Mouse (Mus musculus) ES-Bruce4 (cell line): ENCODE data around the gene Ccdc33. TPM values are rescaled to one million over a fixed set of nuclear protein-coding genes. Genes with fewer than 3 reads are reported as not detected.
A peak's percentile ranks its signal among the peaks of the same experiment; 100 is the strongest.

Experiments used
- H3K27ac ChIP-seq: 2 replicates; pipeline ENCODE4 v1.5.1; 2012; ENCODE audit warnings: low read length, inconsistent platforms; ENCODE audit not compliant: insufficient read depth
- H3K27me3 ChIP-seq: 2 replicates; pipeline ENCODE4 v1.6.1; 2012; ENCODE audit warnings: mild to moderate bottlenecking, low read length, inconsistent platforms; ENCODE audit not compliant: control insufficient read depth, poor library complexity, insufficient read depth, severe bottlenecking
- H3K36me3 ChIP-seq: 2 replicates; pipeline ENCODE4 v1.6.1; 2012; ENCODE audit warnings: inconsistent platforms, mild to moderate bottlenecking, low read length, moderate library complexity; ENCODE audit not compliant: control insufficient read depth, poor library complexity, insufficient read depth, severe bottlenecking
- H3K4me1 ChIP-seq: one replicate; pipeline ENCODE4 v1.8.1; 2011; ENCODE audit warnings: low read length; ENCODE audit not compliant: control insufficient read depth, insufficient read depth
- H3K4me3 ChIP-seq: 2 replicates; pipeline ENCODE4 v1.5.1; 2011; ENCODE audit warnings: low read depth, mild to moderate bottlenecking, low read length
- H3K9ac ChIP-seq: 2 replicates; pipeline ENCODE4 v1.6.1; 2012; ENCODE audit warnings: low read depth, mild to moderate bottlenecking, inconsistent platforms; ENCODE audit not compliant: poor library complexity, severe bottlenecking
- H3K9me3 ChIP-seq: replicated peaks from 2 replicates; pipeline ENCODE4 v1.6.1; 2012; ENCODE audit warnings: mild to moderate bottlenecking, low read length, inconsistent platforms; ENCODE audit not compliant: control insufficient read depth, poor library complexity, insufficient read depth, severe bottlenecking
- CTCF ChIP-seq: IDR thresholded peaks from one replicate; pipeline ENCODE4 v1.8.1; 2011; ENCODE audit warnings: low read depth, low read length
- EP300 ChIP-seq: IDR thresholded peaks from 2 replicates; pipeline ENCODE4 v1.6.1; 2011; ENCODE audit warnings: low read depth, low read length; ENCODE audit not compliant: insufficient read depth
- POLR2A ChIP-seq: IDR thresholded peaks from one replicate; pipeline ENCODE4 v1.8.1; 2011; ENCODE audit warnings: low read length; ENCODE audit not compliant: insufficient read depth
- polyA plus RNA-seq: library from polyadenylated mRNA; stranded (reverse); fragments of >200 nt; gene quantifications from 2 replicates; pipeline ENCODE4 v1.2.4, GENCODE M21; 2011; ENCODE audit warnings: low read depth; ENCODE audit not compliant: missing spikeins, insufficient read depth, insufficient read length

Gene Ccdc33
- polyA plus RNA-seq, 1 experiment, result not detected

DNA sequence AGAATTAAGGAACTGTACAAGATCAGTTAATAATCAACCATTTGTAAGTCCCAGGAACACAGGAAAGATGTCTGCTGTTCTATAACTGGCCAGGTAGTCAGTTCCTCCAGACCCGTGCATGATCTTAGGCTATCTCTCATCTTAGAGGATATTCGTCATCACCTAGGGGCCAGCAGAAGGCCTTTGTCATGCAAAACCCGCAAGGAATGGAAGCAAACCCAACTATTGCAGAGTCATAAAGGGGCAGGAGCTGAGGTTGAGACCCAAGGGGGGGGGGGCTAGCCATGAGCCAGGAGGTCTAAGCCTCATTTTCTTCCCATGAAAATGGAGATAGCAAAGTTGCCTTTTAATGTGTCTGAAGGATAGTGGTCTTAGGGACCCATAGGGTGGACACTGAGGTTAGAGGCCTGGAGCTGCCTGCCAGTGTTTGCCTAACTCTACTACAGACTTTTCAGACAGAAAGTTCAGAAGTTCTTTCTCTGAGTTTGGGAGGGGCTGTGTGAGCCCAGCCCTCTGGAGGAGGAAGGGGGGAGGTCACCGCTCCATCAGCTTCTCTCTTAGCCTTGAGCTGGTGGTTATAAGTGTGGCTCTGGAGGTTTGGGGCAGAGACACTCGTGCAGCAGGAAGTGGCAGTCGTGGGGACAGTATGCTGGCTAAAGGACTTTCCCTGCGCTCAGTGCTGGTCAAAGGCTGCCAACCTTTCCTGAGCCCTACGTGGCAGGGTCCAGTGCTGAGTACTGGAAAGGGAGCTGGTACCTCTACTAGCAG lies 104.0 kb downstream of the Ccdc33 start:
- no peak overlapping the region for H3K4me3 ChIP-seq
- H3K27ac ChIP-seq, result no peak overlapping the region
- no peak overlapping the region for H3K9ac ChIP-seq
- H3K4me1 ChIP-seq, result peaks cover 9% of the 10 kb centered on the region
- no peaks in the 10 kb centered on the region for H3K27me3 ChIP-seq
- H3K36me3 ChIP-seq, result no peaks in the 10 kb centered on the region
- no peaks in the 10 kb centered on the region for H3K9me3 ChIP-seq
- no peak for TF ChIP-seq EP300
- no peak for TF ChIP-seq POLR2A
- TF ChIP-seq CTCF, result no peak

DNA sequence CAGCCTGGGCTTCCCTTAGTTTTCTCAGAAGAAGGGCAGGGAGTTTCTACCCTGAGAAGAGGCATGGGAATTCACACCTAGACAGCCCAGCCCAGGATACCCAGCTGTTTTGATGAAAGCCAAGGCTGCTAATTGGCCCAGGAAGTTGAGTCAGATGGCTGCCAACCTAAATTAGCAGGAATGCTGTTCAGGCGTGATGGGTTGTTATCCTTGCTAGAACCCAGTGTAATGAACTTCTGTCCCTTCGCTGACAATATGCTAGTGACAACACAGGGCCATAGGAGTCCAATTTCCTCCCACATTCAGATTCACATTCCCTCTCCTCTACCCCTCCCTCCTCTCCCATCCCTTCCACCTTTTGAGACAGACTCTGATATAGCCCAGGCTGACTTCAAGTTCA lies 105.7 kb downstream of the Ccdc33 start:
- no peak overlapping the region for H3K27ac ChIP-seq
- no peak overlapping the region for H3K9ac ChIP-seq
- H3K4me1 ChIP-seq, result peaks cover 12% of the 10 kb centered on the region
- TF ChIP-seq POLR2A (no peak), CTCF (no peak), EP300 (no peak)
- no peaks in the 10 kb centered on the region for H3K36me3 ChIP-seq
- H3K27me3 ChIP-seq, result no peaks in the 10 kb centered on the region
- H3K9me3 ChIP-seq, result no peaks in the 10 kb centered on the region
- no peak overlapping the region for H3K4me3 ChIP-seq

DNA sequence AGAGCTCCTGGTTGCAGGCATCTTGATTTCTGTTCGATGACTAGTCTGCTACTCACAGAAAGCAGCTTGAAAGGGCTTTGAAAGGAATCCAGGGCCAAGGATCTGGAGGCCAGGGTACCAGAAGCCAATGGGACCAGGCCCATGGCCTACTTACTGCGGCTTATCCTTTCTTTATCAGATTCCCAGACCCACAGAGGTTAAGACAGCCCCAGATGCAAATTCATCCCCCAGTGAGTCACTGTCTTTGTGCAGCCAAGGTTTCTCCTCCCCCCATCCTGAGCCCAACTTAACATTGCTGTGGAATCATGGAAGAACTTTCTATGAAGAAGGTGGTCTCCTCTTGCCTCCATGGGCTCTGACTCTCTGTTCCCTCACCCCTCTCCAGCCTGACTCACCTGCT lies 106.1 kb downstream of the Ccdc33 start:
- peaks cover 12% of the 10 kb centered on the region for H3K4me1 ChIP-seq
- no peak overlapping the region for H3K27ac ChIP-seq
- TF ChIP-seq CTCF (no peak), POLR2A (no peak), EP300 (no peak)
- H3K9me3 ChIP-seq, result no peaks in the 10 kb centered on the region
- no peak overlapping the region for H3K9ac ChIP-seq
- no peaks in the 10 kb centered on the region for H3K27me3 ChIP-seq
- H3K36me3 ChIP-seq, result no peaks in the 10 kb centered on the region
- no peak overlapping the region for H3K4me3 ChIP-seq

DNA sequence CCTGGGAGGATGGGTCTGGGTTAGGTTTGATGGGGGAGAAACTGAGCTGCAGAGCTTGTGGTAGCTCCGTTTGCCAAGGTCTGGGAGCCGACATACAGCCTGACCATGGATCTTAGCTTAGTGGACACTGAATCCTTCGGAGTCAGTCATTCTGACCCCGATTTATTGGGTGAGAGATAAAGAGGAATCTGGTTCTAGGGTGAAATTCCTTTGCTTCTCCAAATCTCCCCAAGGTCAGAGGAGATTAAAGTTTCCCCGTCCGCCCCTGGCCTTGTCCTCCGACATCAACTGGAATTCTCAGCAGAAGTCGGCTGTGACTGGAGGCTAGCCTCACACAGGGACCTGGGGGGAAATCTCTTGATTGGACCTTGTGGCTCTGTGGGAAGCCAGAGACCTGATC lies 107.1 kb downstream of the Ccdc33 start:
- no peak overlapping the region for H3K4me3 ChIP-seq
- H3K4me1 ChIP-seq, result peaks cover 12% of the 10 kb centered on the region
- H3K27ac ChIP-seq, result peak overlapping the region; percentile 14; the same call in 1 of the 2 replicates
- no peaks in the 10 kb centered on the region for H3K27me3 ChIP-seq
- H3K9ac ChIP-seq, result 0 out of 2 replicates have a peak overlapping the region, but pooled peaks have one; percentile 7
- H3K9me3 ChIP-seq, result no peaks in the 10 kb centered on the region
- H3K36me3 ChIP-seq, result no peaks in the 10 kb centered on the region
- no peak for TF ChIP-seq POLR2A
- TF ChIP-seq EP300, result no peak
- TF ChIP-seq CTCF, result no peak

DNA sequence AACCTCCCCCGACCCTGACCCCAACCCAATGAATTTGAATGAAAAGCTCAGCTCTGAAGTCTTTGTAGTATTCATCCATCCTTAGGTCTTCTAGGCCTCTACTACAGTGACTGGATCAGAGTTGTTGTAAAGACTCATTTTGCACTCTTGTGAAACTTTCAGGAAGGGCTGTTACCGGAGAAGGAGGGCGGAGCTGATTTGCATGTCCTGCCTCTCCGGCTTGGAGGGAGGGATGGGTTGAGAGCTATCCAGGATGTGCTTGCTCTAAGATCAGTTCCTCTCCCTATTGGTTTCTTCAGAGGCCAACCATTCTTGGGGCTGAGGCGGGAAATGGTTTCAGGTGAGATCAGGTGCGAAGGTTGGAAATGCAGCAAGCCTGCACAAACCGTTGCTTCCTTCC lies 107.6 kb downstream of the Ccdc33 start:
- H3K27ac ChIP-seq, result peak overlapping the region; percentile 14; the same call in 1 of the 2 replicates
- TF ChIP-seq POLR2A (no peak), EP300 (0 out of 2 replicates have a peak, but pooled peaks have one; percentile 33), CTCF (no peak)

DNA sequence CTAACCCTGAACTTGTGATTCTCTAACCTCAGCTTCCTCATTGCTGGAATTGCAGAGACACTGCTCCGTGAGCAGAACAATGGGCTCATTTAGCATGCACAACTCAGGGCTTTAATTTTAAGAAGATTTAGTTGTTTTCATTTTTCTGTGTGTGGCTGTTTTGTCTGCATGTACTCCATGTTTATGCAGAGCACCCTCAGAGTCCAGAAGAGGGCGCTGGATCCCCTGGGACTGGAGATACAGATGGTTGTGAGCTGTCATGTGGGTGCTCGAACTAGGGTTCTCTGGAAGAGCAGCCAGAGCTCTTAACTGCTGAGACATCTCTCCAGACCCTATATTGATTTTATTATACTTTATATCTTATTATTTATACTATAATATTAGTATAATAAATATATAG lies 109.0 kb downstream of the Ccdc33 start:
- Histone ChIP-seq H3K27me3 (no peaks in the 10 kb centered on the region), H3K9me3 (peaks cover 9% of the 10 kb centered on the region; the same call in 1 of the 2 replicates), H3K9ac (no peak overlapping the region), H3K4me1 (peaks cover 12% of the 10 kb centered on the region), H3K4me3 (no peak overlapping the region), H3K27ac (no peak overlapping the region), H3K36me3 (no peaks in the 10 kb centered on the region)
- TF ChIP-seq CTCF (peak; percentile 53), EP300 (no peak)

More for the DNA sequence above, 107.6 kb downstream of the Ccdc33 start:
- Histone ChIP-seq H3K27me3 (no peaks in the 10 kb centered on the region), H3K4me1 (peaks cover 12% of the 10 kb centered on the region), H3K9me3 (no peaks in the 10 kb centered on the region), H3K9ac (no peak overlapping the region), H3K36me3 (no peaks in the 10 kb centered on the region), H3K4me3 (no peak overlapping the region)
